Mouse (Mus musculus) neural tube, embryonic 13.5 days (tissue): ENCODE results near the gene Samd4b. TPM values are rescaled to one million over a fixed set of nuclear protein-coding genes. Genes with fewer than 3 reads are reported as not detected.

Experiments
- ATAC-seq: fragments of 200-750 bp; cut with Nextera tagmentation; 2 replicates; pipeline ENCODE4 v1.8.0; 2017; ENCODE audit warnings: low read depth, mild to moderate bottlenecking, moderate TSS enrichment, moderate library complexity
- H3K27ac ChIP-seq: fragments of 300-500 bp; sonication (generic); replicated peaks from 2 replicates; pipeline ENCODE4 v1.5.1; 2015; ENCODE audit warnings: moderate library complexity, mild to moderate bottlenecking, inconsistent platforms
- H3K27me3 ChIP-seq: fragments of 300-500 bp; sonication (generic); 2 replicates; pipeline ENCODE4 v1.6.1; 2015; ENCODE audit warnings: mild to moderate bottlenecking, inconsistent platforms
- H3K36me3 ChIP-seq: fragments of 300-500 bp; sonication (generic); 2 replicates; pipeline ENCODE4 v1.6.1; 2015; ENCODE audit warnings: mild to moderate bottlenecking, inconsistent platforms
- H3K4me1 ChIP-seq: fragments of 300-500 bp; sonication (generic); replicated peaks from 2 replicates; pipeline ENCODE4 v1.6.1; 2015; ENCODE audit warnings: inconsistent platforms
- H3K4me2 ChIP-seq: fragments of 300-500 bp; sonication (generic); 2 replicates; pipeline ENCODE4 v1.6.1; 2015; ENCODE audit warnings: inconsistent platforms, mild to moderate bottlenecking, moderate library complexity
- H3K4me3 ChIP-seq: fragments of 300-500 bp; sonication (generic); 2 replicates; pipeline ENCODE4 v1.5.1; 2015; ENCODE audit warnings: mild to moderate bottlenecking, inconsistent platforms
- H3K9ac ChIP-seq: fragments of 300-500 bp; sonication (generic); 2 replicates; pipeline ENCODE4 v1.6.1; 2015; ENCODE audit warnings: moderate library complexity, mild to moderate bottlenecking, inconsistent platforms
- H3K9me3 ChIP-seq: fragments of 300-500 bp; sonication (generic); 2 replicates; pipeline ENCODE4 v1.6.1; 2016; ENCODE audit warnings: inconsistent platforms
- WGBS: fragments of 180-500 bp; shearing (Covaris S2); methylation state at CpG from one replicate; pipeline ENCODE4 v1.1.7; 2015; 5-methylcytosine and 5-hydroxymethylcytosine counted together
- polyA plus RNA-seq: library from polyadenylated mRNA; unstranded; fragments of >200 nt; fragmentation: Nextera tagmentation; extraction: Ambion mirVana; gene quantifications from 2 replicates; pipeline ENCODE4 v1.2.1, GENCODE M21; 2015

Samd4b gene
- polyA plus RNA-seq, 1 experiment from 2014 or later: 25.6 TPM

DNA sequence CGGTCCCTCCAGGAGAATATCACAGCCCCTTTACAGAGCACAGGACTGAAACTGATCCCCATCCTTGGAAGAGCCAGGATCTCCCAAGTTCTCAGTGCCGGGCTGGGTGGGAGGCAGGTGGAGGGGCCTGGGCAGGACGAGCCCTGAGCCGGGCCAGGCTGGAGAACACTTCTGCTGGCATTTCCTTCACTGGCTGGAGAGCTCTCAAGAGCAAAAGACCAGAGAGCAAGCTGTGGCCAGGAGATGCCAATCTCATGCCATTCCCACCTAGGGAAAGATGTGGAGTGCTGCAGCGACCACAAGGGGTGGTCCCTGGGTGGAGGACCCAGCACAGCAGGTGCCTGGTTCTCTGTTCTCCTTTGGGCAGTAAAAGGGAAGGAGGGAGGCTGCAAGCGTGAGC, 12.9 kb downstream of the Samd4b start:
- 76% methylated on average over 6 of the region's 6 CpGs for WGBS
- Histone ChIP-seq H3K4me3 (no peak overlapping the region), H3K27me3 (no peaks in the 10 kb centered on the region), H3K9me3 (no peaks in the 10 kb centered on the region), H3K4me2 (no peak overlapping the region), H3K36me3 (no peaks in the 10 kb centered on the region), H3K4me1 (peaks cover 77% of the 10 kb centered on the region), H3K9ac (0 out of 2 replicates have a peak overlapping the region, but pooled peaks have one; percentile 17), H3K27ac (no peak overlapping the region)
- ATAC-seq: no peak

DNA sequence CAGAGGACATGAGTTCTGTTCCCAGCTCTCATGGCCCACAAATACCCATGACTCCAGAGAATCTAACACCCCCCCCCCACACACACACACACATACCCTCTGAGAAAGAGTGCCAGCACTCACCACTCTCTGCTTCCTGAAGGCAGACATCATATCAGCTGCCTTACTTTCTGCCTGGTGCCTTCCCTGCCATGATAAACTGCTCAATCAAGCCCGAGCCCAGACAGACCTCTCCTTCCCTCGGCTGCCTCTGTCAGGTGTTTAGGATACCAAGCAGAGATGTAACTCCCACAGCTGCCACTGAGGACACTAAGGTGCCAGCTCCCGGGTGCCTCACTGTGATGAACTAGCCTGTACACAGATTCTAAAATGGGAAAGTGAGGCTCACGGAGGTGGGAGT, 13.5 kb downstream of the Samd4b start:
- Histone ChIP-seq H3K27me3 (no peaks in the 10 kb centered on the region), H3K36me3 (no peaks in the 10 kb centered on the region), H3K9ac (0 out of 2 replicates have a peak overlapping the region, but pooled peaks have one; percentile 17), H3K4me1 (peaks cover 82% of the 10 kb centered on the region), H3K4me2 (no peak overlapping the region), H3K27ac (no peak overlapping the region), H3K9me3 (no peaks in the 10 kb centered on the region), H3K4me3 (no peak overlapping the region)
- whole genome bisulfite sequencing: 74% methylated on average over 4 of the region's 4 CpGs
- no peak for ATAC-seq

DNA sequence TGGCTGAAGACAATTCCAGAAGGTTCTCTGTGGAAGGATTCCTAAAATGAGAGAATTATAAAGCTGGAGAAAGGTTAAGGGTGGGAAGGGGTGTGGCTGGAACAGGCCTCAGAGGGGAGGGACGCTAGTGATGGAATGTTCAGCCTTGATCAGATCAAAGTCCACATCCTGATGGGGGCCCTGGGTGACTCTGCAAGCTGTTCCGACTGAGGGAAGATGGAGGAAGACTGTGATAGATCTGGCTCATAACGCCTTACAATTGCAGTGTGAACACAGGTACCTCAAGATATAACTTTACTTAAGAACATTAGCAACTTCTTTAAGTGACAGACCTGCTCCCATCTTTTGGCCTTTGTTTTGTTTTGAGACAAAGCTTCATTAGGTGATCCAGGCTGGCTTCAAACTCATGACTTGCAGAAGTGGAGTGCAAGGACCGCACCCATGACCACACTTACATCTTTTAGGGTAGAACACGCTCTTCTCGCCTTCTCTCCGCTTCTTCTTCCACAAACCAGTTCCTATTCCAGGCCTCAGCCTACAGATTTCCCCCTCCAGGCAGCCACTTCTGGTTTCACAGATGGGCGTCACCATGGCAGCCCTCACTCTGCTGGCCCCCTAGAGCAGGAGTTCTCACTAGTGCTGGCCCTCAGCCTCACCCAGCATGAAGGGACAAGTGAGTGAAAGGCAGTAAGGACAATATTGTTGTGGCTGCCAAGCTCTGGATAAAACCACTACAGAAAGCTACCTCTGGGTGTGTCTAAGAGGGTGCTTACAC, 14.2 kb downstream of the Samd4b start:
- H3K36me3 ChIP-seq: no peaks in the 10 kb centered on the region
- no peaks in the 10 kb centered on the region for H3K27me3 ChIP-seq
- ATAC-seq: no peak
- no peak overlapping the region for H3K4me3 ChIP-seq
- H3K9ac ChIP-seq: no peak overlapping the region
- H3K27ac ChIP-seq: 0 out of 2 replicates have a peak overlapping the region, but pooled peaks have one; percentile 65
- WGBS: 81% methylated on average over 8 of the region's 8 CpGs
- H3K9me3 ChIP-seq: no peaks in the 10 kb centered on the region
- H3K4me2 ChIP-seq: no peak overlapping the region
- H3K4me1 ChIP-seq: peaks cover 82% of the 10 kb centered on the region

DNA sequence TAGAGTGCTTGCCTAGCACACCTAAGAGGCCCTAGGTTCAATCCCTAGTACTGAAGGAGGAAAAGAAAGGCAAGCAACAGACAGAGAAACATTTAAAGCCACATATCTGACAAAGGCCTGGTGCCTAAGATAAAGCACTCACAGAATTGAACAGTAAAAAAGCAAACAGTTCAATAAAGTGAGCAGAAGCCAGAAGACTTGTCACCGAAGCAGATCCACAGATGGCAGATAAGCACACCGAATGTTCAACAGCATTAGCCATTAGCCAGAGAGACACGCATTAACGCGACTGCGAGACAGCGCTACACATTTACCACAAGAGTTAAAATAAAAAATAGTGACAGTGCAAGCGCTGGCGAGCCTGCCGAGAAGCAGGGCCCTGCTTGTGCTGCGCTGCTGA, 15.1 kb downstream of the Samd4b start:
- Histone ChIP-seq H3K9ac (no peak overlapping the region), H3K4me3 (no peak overlapping the region), H3K36me3 (no peaks in the 10 kb centered on the region), H3K4me2 (no peak overlapping the region), H3K27ac (peak overlapping the region; percentile 65), H3K27me3 (no peaks in the 10 kb centered on the region), H3K9me3 (no peaks in the 10 kb centered on the region), H3K4me1 (peaks cover 77% of the 10 kb centered on the region)
- no peak for ATAC-seq
- 63% methylated on average over 11 of the region's 11 CpGs for WGBS

DNA sequence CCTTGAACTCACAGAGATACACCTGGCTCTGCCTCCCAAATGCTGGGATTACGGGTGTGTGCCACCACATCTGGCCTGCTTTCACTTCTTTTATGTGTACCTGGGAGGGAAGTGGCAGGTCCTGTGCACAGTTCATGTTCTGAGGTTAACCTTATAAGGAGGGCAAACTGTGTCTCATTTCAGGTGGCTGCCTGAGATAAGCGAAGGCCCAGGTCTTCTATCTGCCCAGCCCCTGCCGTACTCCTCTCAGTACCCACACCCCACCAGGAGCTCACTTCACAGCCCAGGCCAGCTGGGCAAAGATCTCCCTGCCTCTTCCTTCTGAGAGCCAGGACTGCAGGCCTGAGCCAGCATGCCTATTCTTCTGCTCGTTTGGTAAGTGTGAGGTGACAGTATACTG, 16.2 kb downstream of the Samd4b start:
- Histone ChIP-seq H3K9ac (no peak overlapping the region), H3K4me1 (peaks cover 77% of the 10 kb centered on the region), H3K27ac (no peak overlapping the region), H3K27me3 (no peaks in the 10 kb centered on the region), H3K9me3 (no peaks in the 10 kb centered on the region), H3K4me3 (no peak overlapping the region), H3K4me2 (no peak overlapping the region), H3K36me3 (no peaks in the 10 kb centered on the region)
- no peak for ATAC-seq
- 86% methylated on average over 4 of the region's 4 CpGs for WGBS

DNA sequence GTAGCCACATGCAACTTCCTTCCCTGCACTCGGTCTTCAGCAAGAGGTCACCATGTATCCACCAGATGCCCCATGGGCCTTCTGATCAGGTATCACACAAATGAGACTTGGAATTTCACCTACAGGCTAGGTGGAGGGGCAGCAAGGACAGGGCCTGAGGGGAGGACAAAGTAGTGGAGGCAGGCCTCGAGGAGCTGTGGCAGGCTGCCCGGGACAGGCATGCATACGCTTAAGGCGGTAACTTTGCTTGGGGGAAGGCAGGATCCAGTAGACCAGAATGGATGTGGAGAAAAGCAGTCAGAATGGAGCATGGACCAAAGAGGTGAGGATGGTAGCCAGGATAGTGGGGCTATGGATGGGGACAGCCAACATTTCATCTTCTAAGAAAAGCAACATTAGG, 18.1 kb downstream of the Samd4b start:
- WGBS: 77% methylated on average over 5 of the region's 5 CpGs
- peaks cover 68% of the 10 kb centered on the region for H3K4me1 ChIP-seq
- H3K27me3 ChIP-seq: no peaks in the 10 kb centered on the region
- H3K4me3 ChIP-seq: no peak overlapping the region
- no peak overlapping the region for H3K4me2 ChIP-seq
- no peaks in the 10 kb centered on the region for H3K9me3 ChIP-seq
- no peak for ATAC-seq
- H3K36me3 ChIP-seq: no peaks in the 10 kb centered on the region
- H3K27ac ChIP-seq: no peak overlapping the region
- H3K9ac ChIP-seq: 0 out of 2 replicates have a peak overlapping the region, but pooled peaks have one; percentile 41

DNA sequence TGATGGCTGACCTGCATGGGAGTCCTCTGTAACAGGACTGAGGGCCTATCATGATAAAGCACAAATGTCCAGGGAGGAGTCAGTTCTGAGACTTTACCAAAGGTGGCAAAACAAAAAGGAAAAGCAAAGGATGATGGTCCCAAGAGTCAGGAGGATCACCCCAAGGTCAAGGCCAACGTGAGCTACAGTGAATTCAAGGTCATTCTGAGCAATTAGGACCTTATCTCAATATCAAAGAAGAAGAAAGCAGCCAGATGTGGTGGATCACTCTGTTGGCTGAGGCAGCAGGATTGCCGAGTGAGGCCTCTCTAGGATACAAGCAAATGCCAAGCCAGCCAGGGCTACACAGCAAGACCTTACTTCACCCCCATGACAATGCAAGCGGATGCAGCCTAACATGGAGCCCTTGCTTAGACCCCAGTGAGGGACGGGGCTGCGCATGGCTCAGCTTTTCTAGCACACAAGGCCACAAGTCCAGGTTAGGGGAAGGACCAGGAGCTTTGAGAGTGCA, 19.3 kb downstream of the Samd4b start:
- Histone ChIP-seq H3K4me3 (no peak overlapping the region), H3K9ac (no peak overlapping the region), H3K27me3 (no peaks in the 10 kb centered on the region), H3K4me1 (peaks cover 56% of the 10 kb centered on the region), H3K4me2 (no peak overlapping the region), H3K9me3 (no peaks in the 10 kb centered on the region), H3K27ac (no peak overlapping the region), H3K36me3 (no peaks in the 10 kb centered on the region)
- ATAC-seq: no peak
- WGBS: 87% methylated on average over 5 of the region's 5 CpGs

DNA sequence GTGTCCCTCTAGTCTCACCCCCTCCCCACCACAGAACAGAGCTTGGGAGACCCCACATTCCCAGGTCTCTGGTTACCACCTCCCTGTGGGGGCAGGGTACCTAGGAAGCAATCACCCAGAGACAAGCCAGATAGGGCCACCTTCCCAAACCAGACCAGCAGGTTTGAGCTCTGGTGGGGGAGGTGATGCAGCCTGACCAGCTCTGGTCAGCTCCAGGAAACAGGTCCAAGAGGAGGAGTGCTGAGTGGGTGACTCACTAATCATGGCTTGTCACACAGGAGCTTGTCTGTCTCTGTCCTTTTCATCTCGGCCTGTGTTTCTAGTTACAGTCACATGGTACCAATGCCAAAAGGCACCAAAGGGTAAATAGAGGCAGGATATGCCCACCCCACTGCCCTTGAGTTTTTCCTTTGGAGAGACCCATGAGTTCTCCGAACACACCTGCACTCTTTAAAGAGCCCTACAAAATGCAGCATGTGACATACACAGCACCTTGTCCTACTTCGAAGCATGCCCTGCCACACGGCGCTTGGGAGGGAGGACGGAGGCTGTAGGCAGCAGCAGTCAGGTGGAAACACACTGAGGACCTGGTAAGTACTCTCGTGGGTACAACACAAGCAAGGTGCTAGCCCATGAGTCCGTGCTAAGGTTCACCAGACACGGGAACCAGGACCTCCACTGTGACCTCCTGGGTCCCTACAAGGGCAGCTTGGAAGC, 20.0 kb downstream of the Samd4b start:
- no peak overlapping the region for H3K4me2 ChIP-seq
- no peak overlapping the region for H3K4me3 ChIP-seq
- 91% methylated on average over 9 of the region's 9 CpGs for whole genome bisulfite sequencing
- H3K4me1 ChIP-seq: peaks cover 50% of the 10 kb centered on the region
- H3K9me3 ChIP-seq: no peaks in the 10 kb centered on the region
- no peak for ATAC-seq
- no peaks in the 10 kb centered on the region for H3K27me3 ChIP-seq
- no peak overlapping the region for H3K9ac ChIP-seq
- no peak overlapping the region for H3K27ac ChIP-seq
- no peaks in the 10 kb centered on the region for H3K36me3 ChIP-seq

DNA sequence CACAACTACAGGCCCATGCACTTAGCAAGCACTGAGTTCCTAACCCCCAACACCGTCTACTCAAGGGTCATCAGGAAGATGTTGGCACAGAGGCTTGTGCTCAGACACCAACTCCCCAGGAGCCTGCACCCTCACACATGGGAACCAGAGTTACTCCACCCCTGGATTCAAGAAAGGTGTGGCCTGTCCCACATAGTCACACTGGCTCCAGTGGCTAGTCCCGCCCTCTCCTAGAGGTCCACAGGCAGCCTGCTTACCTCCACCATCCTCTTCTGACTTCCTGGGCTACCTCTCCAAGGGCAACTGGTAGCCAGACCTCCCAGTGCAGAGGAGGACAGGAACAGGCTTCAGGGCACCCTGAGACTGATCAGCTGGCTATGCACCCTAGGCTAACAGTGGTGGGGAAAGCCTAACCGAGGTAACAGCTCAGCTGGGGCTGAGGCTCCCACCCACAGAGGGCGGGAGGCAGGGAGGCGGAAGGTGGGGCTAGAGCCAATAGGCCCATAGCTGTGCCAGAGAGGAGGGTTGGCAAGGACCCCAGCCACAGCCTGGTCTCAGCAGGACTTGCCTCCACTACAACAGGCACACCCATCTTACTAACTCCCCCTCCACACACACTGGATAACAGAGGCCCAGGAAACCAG, 21.6 kb downstream of the Samd4b start:
- 74% methylated on average over 5 of the region's 5 CpGs for WGBS
- Histone ChIP-seq H3K4me3 (no peak overlapping the region), H3K9me3 (no peaks in the 10 kb centered on the region), H3K4me1 (peaks cover 59% of the 10 kb centered on the region), H3K36me3 (no peaks in the 10 kb centered on the region), H3K27me3 (no peaks in the 10 kb centered on the region), H3K27ac (no peak overlapping the region), H3K9ac (0 out of 2 replicates have a peak overlapping the region, but pooled peaks have one; percentile 47), H3K4me2 (no peak overlapping the region)
- peak; percentile 46; the same call in 1 of the 2 replicates for ATAC-seq

DNA sequence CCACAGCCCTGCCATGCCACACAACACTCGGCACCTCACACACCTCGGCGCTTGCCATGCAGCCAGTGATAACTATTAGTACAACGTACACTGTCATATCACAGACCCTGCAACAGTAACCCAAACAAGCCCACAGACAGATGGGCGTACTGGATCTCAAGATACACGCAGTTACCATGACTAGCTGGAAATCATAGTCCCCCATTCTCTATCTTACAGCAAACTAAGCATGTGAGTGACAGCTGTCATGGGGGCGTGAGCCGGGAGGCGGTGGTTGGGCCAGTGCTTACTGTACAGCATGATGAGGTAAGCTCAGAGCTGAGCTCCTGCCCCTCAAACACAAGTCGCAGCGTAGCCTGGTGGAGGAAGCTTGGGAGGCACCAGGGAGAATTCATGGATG, 22.3 kb downstream of the Samd4b start:
- Histone ChIP-seq H3K9me3 (no peaks in the 10 kb centered on the region), H3K4me1 (peaks cover 64% of the 10 kb centered on the region), H3K36me3 (no peaks in the 10 kb centered on the region), H3K4me2 (no peak overlapping the region), H3K27me3 (no peaks in the 10 kb centered on the region), H3K9ac (no peak overlapping the region), H3K4me3 (no peak overlapping the region), H3K27ac (no peak overlapping the region)
- 97% methylated on average over 11 of the region's 11 CpGs for WGBS
- no peak for ATAC-seq

DNA sequence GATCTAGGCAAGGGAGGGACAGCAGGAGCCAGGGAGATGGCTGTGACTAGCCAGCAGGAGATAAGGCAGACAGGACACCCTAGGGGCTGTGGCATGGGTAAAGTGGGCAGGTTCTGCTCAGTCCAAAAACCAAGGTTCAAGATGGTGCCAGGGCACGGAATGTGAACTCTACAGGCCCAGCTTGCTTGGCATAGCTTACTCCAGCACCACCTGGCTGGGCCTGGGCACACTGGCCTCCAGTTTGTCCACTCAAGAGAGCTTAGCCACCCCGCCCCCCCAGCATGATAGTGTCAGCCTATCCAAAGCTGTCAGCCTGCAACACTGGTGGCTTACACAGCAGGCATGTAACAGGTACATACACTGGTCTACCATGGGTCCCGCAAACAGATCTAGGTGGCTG, 24.7 kb downstream of the Samd4b start:
- H3K4me2 ChIP-seq: no peak overlapping the region
- no peaks in the 10 kb centered on the region for H3K27me3 ChIP-seq
- no peak overlapping the region for H3K27ac ChIP-seq
- H3K4me3 ChIP-seq: no peak overlapping the region
- 0 out of 2 replicates have a peak, but pooled peaks cover 3% of the 10 kb centered on the region for H3K36me3 ChIP-seq
- H3K9ac ChIP-seq: no peak overlapping the region
- 97% methylated on average over 3 of the region's 3 CpGs for WGBS
- no peaks in the 10 kb centered on the region for H3K9me3 ChIP-seq
- ATAC-seq: no peak
- H3K4me1 ChIP-seq: peaks cover 52% of the 10 kb centered on the region

DNA sequence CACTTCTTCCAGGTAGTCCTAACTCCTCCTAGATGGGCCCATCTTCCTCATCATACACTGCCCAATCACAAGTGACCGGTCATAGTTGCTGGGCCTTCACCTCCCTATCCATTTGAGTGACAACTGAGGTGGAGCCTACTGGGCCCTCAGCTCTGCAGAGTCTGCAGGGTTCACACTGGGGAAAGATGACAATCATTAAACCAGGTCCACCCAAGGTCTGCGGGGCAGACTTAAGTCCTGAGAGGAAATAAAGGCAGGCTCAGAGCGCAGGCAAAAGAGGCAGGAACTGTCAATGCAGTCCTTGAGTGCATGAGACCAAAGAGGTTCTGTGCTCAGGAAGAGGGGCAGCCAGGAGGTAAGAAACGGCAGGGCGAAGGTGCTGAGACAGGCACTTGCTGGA, 25.3 kb downstream of the Samd4b start:
- peaks cover 7% of the 10 kb centered on the region for H3K36me3 ChIP-seq
- H3K9me3 ChIP-seq: no peaks in the 10 kb centered on the region
- no peak overlapping the region for H3K4me2 ChIP-seq
- WGBS: 92% methylated on average over 5 of the region's 5 CpGs
- no peak for ATAC-seq
- peaks cover 49% of the 10 kb centered on the region for H3K4me1 ChIP-seq
- no peaks in the 10 kb centered on the region for H3K27me3 ChIP-seq
- H3K4me3 ChIP-seq: no peak overlapping the region
- H3K27ac ChIP-seq: no peak overlapping the region
- no peak overlapping the region for H3K9ac ChIP-seq
